Mouse (Mus musculus) layer of hippocampus, adult 11-12 months (tissue): ENCODE results near the gene Nfxl1.
"Not testable (repeated sequence)": the region's sequence is repeated elsewhere in the genome, so short reads cannot be mapped to it uniquely, and the experiment has no call there.

ENCODE experiments used
- DNase-seq: peaks from one replicate; pipeline ENCODE4 v3.0.0; 2022; ENCODE audit warnings: low spot score

Gene Nfxl1

DNA sequence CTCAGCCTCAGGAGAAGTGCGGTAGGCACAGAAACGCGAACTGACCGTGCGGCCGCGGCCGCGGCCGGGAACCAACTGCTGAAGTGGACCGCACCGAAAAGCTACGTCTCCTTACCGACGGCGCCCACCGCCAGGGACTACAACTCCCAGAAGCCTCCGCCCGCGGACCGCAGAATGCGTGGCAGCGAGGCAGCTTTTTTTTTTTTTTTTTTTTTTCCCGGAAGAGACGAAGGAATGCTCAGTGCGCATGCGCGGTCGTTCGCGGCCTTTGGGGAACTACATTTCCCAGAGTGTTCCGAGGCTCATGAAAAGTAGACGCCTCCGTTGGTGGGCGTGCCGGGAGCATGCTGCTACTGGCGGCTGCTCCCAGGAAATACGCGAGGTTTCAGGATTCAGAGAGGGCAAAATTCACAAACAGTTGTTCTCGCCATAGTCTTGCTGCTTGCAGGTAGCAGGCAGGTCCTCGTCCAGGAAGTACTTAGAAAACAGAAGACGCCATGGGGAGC is at the start of gene Nfxl1:
Gene Nfxl1, minus strand, starts transcription at position 141 of the 506 bp plus-strand sequence.
- DNase-seq, result peak; percentile 95

DNA sequence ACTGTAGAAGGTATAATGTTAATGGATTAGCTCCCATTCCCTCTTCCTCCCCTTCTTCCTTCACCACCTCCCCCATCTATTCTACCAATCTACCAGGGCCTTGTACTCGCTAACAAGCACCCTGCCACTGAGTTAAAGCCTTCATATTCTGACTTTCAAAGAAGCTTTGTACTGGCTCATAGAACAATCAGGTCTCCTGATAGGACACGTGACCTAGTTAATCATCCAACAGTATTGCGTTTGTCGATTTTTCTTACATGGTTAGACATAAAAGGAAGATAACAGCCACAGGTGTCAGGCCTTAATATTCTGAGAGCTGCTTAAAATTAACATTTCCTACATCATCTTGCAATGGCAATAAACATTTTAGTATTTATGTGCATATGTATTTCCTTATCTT is 43.7 kb upstream of the Nfxl1 start:
- no peak for DNase-seq

DNA sequence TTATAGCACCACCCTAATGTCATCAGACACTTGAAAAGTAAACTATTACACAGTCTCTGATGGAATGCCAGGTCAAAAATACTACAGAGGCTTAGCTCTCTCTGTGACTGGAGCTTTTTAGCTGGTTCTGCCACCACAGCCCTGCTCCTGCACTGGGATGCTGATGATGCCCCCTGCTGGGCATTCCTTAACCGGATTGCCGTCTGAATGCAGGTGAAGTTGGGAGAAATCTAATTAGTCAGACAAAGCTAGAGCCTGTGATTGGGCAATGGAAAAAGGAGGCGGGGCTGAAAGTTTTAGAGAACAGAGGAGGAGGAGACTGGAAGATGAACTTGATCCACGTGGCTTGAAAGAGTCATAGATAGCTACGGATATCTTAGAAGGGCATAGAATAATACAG is 41.5 kb upstream of the Nfxl1 start:
- peak; percentile 51 for DNase-seq

DNA sequence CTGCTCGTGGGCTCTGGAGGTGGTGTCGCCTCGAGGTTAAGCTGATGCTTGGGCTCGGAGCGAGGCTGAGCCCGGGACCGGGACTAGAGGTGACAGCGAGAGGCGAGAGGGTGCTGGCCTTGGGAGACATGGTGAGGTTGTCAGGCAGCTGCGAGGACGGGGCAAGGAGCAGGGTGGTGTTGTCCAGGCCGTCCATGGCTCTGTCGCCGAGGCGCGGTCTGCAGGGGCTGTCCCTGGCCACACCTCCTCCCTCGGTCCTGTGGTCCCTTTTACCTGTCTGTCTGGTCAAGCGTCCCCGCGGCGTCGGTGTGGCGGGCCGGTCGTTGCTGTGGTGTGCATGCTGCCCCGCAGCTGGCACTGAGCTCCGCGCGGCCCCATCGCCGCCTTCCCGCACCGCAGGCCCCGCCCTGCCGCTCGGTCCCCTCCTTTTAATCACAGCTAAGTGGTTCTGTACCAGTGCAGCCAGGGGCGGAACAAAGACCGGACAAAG is 27.8 kb upstream of the Nfxl1 start, which contains the start of gene Gm5868:
Gene Gm5868, minus strand, starts transcription at position 360 of the 490 bp plus-strand sequence.
- DNase-seq, result no peak

DNA sequence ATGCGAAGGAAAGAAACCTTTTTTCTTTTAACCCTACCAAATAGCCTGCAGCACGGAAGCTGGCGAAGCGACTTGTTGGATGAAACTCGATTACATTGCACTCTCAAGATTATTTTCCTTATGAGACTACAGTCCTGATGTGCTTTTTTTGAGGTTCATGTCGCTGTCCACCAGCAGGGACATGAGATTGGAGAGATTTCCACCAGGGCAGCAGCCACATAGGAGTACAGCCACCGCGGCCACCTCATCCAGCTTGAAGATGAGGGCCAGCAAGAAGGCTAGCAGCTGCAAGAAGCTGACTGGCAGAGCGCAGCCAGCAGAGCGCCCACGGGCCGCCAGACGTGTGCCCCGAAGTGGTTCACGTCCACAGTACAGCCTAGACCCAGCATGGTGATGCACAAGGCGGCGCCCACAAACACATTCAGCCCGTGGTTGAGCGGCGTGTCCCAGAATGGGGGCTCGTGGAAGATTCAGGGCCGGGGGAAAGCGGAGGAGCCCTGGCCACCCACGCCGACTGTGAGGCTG is 27.2 kb upstream of the Nfxl1 start:
- not testable (repeated sequence) for DNase-seq

DNA sequence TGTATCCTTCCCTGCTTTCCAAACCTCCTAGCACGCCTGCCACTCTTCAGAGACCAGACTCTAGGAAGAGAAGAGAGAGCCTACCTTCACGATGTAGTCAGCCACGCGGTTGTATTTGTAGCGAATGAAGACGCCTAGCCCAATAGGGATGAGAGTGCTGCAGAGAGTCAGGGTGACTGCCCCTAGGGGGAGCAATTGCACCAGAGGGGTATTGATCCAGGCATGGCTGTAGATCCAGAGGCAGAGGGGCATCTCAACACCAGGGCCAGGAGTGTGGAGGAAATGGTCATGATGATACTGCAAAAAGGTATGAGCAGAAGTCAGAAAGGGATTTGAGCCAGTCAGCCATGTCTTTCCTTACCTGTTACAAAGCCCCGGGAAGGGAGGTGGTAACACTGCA is 26.6 kb upstream of the Nfxl1 start:
- not testable (repeated sequence) for DNase-seq

DNA sequence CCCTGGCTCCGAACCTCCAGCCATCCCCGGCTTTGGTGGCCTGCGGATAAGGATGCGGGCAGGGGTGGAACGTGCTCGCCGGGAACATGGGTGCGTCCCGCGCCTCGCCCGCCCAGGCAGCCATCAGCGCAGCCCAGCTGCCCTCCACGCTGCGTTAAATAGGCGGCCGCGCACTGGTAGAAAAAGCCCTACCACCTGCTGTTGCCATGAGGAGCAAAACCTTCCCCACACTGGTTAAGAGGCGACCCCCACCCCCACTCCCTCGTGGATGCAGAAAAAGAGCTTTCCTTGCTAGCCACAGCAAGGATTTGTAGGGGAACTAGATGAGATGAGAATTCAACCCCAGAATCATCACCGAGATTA is 21.5 kb upstream of the Nfxl1 start, which contains the start of gene Zar1:
Gene Zar1, minus strand, starts transcription at position 285 of the 363 bp plus-strand sequence.
- DNase-seq, result not testable (repeated sequence)

DNA sequence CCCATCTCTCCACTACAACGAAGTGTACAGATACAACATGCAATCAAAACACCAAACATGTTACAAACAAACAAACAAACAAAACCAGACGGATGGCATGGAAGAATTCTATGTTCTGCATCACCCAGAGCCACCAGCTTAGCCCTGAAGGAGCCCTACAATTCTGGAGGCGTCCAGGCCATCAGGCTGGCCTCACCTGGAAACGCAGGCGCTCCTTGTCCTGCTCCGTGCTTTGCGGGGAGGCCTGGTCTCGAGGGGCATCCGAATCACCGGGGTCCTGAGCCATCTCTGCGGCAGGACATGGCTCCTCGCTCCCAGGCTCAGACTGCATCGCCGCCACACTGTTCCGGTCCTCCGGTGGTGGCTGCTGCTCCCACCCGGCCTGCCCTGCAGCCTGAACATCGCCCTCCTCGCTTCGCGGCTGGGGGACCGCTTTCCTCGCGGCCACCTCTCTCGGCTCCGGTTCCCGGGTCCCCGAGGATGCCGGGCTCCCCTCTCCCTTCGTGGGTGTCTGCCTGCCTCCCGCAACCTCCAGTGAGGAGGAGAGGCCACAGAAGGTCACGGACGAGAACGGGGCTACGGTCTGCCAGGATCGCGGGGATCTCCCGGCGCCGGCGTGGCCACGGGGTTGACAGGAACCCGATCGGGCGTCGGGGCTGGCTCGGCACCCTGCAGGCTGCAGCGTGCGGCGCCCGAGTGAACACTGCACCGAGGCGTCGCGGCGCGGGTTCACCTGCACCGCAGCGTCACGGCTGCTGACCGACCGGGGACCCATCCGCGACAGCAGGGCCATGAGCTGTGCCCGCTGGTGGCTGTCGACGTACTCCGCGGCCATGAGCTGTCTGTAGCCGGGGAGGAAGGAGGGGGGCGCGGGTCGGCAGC is 20.8 kb upstream of the Nfxl1 start:
- DNase-seq, result not testable (repeated sequence)

DNA sequence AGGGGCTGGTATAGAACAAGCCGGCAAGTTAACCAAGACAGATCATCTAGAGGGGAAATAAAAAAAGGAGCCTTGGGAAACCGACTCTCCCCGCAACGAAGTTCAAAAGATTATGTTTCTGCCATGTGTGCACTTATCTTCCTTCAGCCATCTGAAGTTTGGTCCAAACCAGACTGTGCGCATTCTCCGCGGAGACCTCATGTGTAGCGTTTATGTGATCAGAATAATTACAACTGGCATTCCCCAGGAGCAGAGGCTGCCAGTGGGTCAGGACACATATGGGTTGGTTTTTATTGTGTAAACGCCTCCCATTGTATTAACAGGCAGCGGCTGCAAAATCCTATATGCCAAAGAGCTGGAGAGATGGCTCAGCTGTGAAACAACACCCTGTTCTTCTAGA is 20.1 kb upstream of the Nfxl1 start:
- not testable (repeated sequence) for DNase-seq

DNA sequence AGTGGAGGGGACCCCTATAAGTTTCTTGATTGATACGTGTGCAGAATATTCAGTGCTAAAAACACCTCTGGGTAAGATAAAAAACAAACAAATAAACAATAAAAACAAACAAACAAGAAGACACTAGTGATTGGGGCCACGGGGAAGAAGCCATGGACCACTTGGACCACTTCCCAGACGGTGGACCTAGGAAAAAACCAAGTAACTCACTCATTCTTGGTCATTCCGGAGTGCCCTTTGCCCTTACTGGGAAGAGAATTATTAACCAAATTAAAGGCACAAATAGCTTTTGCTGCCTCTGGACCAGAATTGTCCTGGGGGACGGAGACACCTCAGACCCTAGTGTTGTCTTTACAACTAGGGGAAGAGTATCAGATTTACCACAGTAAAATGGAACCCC is 6.1 kb upstream of the Nfxl1 start:
- DNase-seq, result no peak

DNA sequence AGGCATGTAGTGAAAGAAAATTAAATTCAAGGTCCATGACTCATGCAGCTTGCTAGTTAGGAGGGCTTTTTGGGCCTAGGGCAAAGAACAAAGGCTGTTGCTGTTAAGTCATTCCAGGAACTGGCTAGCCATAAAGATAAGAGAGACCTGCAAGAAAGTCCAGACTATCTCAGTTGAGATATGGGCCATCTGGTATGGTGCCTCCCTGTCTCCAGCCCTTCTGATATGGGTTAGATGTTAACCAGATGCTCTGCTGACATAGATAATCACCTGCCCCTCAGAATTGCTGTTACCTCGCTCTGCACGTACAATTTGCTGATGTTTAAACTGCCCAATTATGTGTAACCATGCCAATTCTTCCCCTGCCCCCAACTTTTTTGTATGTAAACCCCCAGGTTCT is 3.7 kb upstream of the Nfxl1 start:
- not testable (repeated sequence) for DNase-seq

DNA sequence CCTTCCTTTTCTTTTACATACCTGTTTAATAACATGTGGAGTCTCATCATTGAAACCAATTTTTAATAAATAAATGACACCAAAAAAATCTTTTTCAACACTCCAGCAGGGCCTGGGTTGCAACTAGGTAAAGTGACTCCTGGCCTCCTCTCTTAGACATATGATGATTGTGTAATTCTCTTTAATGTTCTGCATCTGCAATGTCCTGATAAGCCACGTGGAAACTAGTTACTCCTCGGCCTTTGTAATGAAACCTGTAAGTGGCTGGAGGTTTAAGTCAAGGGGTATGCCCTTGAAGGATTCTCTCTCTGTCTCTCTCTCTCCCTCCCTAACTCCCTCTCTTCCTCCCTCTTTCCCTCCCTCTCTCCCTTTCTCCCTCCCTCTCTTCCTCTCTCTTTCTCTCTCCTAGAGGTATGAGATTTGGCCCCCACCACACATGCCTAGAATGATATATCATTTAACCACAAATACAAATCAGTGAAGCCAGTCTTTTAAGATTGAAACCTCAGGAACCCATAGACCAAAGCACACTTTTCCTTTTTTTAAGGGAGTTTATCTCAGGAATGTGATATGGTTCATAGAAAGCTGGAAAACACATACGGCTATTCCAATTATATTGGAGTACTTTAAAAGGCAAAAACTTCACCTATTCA is 1.6 kb upstream of the Nfxl1 start:
- DNase-seq, result no peak

DNA sequence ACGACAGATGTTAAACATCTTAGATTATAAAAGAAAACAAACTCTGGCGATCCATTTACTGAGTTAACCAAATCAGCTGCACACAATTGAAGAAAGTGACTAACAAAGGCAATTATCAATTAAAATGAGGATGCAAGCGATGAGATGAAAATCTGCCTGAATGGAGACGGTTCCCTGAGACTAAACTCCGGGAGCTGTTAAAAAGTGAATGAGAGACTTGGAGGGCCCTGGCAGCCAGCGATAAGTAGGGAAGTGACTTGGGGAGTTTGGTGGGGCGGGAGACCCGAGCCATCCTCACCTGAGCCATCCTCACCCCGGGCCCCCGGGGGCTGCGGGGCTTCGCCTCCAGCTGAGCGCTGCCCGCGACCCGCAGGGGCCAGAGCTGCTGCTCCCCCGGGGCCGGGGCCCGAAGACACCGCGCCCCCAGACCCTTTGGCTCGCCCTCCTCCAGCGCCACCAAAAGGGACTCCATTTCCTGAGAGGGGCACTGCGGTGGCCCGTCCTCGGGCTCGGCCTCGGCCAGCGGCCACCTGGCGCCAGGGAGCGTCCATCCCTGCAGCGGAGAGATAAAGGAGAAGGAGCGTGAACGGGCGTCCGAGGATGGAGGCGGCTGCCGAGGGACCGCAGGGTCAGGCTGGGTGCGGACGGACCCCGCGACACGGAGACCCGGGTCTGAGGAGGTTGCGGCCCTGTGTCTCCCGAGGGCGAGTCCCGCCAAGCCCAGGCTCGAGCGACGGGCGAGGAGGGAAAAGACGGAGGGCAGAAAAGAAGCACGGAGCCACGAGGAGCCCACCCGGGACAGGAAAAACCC is 563 bp downstream of the Nfxl1 start:
- DNase-seq, result peak; percentile 31

DNA sequence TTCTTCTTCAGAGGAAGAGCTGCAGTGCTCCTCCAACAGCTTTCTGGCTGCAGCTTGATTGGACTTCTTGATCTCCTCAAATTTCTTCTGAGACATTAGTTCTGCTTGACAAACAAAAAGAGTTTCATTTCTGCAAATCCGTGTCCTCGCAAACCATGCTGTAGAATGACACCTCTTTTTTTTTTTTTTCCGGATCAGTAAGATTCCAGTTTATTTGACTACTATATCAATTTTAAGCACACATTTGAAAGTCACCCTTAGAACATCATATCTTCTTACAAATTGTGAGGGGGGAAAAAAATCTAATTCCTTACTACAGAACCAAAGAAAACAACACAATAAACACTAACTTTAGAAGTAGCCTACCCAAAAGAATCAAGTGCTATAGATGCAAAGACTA is 3.2 kb downstream of the Nfxl1 start:
- DNase-seq, result no peak

DNA sequence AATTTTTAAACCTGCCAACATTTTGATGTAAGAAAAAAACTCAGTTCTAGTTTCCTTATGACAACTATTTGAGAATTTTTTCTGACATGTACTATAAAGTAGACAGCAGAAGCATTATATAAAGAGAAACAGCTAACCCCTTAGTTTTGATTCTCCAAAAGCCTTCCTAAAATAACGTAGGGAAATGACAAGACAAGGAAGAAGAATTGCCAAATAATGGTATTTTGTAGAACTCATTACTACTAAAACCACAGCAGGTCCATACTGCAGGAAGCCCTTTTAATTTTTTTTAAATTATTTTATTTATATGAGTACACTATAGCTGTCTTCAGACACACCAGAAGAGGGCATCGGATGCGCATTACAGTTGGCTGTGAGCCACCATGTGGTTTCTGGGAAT is 8.3 kb downstream of the Nfxl1 start:
- DNase-seq, result no peak

DNA sequence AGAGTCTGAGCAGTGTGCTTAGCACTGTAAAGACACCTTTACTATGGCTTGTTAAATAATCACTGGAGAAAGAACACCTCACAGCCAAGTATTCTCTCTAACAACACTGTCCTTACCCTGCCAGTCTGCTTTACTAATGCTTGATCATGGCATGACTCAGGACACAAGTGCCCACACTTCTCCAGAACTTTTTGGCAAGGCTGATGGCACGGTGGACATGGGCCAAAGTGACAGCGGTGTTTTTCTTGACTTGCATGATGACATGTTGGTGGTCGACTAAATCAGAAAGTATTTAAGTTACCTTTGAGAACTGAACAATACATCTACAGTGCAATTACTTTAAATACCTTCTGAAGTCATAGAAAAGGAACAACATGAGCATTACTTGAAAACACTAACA is 30.6 kb downstream of the Nfxl1 start:
- DNase-seq, result no peak

DNA sequence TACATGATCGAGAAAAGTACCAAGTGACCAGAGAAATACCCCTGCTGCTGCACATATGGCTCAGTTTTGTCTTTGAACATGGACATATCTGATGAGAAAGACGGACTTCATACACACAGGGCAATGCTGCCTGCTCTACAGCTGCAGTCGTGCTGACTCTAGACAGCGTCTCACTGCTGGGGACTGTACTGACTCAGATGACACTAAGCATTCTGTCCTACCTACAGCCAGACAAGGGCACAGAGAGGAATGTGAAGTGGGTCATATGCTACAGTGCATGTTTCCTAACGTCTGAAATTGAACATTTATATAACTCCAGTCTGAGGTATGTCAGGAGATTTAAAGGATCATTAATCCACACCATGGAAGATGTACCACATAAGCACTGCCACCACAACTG is 45.7 kb downstream of the Nfxl1 start:
- DNase-seq, result no peak

DNA sequence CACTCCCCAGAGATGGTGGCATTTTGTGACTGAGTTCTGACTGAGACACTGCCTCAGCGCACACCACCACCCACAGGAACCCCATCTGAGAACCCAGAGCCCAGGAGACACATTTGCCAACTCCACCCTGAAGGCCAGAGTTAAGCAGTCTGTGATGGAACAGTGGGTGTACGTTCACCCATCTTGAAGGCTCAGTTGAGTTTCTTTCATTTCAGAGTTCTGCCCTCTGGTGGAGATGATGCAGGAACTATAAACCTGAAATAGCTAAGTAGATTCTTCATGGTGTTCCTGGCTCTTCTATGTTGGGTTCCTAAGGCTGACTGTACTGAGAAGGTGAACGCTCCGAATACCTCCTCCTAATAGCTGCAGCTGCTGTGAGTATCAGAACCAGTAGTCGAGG is 53.7 kb downstream of the Nfxl1 start:
- peak; percentile 27 for DNase-seq

DNA sequence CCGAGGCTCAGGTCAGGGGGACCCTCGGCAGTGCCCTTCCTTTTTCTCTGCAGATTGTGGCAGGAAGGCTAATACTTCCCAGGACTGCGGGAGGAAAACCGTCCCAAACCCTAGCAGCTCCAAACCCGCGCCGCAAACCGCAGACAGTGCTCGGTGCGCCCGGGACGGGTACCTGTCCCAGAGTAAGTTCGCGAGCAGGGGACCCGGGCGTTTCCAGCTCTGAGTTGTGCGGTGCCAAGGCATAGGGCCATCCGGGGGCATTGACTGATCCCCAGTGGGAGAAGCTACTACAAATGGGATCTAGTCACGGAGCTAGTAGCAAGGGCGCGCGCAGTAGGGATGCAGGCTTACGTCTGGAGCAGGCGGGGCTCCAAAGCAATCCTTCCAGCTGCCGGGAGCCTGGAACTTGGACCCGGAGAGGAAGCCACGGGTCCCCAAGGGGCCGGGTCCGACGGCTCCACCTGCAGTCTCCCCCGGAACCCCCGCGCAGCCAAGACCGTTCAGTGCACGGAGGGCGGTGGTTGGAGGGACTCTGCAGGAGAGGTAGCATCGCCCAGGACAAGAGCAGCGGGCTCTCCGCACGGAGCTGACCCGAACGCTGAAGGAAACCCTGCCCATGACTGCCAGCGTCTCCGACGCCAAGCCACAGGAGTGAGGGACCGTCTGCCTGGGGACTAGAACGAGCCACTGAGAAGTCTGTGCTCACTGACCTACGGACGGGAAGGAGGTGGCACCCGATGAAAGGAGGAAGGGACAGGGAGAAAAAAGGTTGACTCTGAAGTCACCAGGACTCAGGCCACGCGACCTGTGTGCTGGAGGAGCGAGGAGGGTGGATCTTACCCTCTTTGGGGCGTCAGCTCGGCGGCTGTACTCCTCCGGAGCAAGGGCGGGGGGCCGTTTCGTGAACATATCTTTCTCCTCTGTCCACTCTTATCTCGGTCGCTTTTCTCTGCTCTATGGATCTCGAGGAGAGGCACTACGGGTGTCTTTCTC is 55.7 kb downstream of the Nfxl1 start, which contains the start of gene Corin:
Gene Corin, minus strand, starts transcription at position 943 of the 993 bp plus-strand sequence.
- no peak for DNase-seq

DNA sequence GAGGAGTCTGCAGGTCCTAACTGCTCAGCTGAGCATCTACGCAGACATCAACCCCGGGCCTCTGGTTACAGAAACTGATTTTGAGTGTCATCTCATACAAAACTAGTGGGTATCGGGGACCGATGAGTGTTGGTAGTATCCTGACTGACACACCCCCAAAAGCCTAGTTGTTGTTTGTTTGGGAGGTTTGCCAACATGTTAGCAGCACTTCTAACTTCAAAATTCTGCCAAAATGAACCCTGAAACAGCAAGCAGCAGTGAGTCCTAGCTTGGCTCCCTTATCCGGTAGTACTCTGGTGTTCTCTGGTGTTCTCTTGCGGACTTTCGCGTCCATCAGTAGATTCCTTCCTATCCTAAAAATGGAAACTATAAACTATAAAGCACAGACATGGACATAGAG is 56.7 kb downstream of the Nfxl1 start:
- DNase-seq, result no peak
